Mouse (Mus musculus) embryonic facial prominence, embryonic 11.5 days (tissue): Measurements from ENCODE around the gene Xrn2. TPM values are rescaled to one million over a fixed set of nuclear protein-coding genes. Genes with fewer than 3 reads are reported as not detected.

ENCODE experiments used
- ATAC-seq: fragments of 200-750 bp; cut with Nextera tagmentation; replicated peaks from 2 replicates; pipeline ENCODE4 v1.8.0; 2017; ENCODE audit warnings: low read depth; ENCODE audit not compliant: insufficient number of reproducible peaks, low FRiP score, low TSS enrichment
- DNase-seq: peaks from one replicate; pipeline ENCODE4 v3.0.0-alpha.2; 2015; ENCODE audit warnings: low spot score
- H3K27ac ChIP-seq: fragments of 300-500 bp; sonication (generic); replicated peaks from 2 replicates; pipeline ENCODE4 v1.5.1; 2014; ENCODE audit warnings: mild to moderate bottlenecking, low read depth, low read length, control low read depth
- H3K27me3 ChIP-seq: fragments of 300-500 bp; sonication (generic); 2 replicates; pipeline ENCODE4 v1.6.1; 2014; ENCODE audit warnings: mild to moderate bottlenecking, low read length, moderate library complexity, mixed read lengths; ENCODE audit not compliant: control insufficient read depth, insufficient read depth
- H3K36me3 ChIP-seq: fragments of 300-500 bp; sonication (generic); replicated peaks from 2 replicates; pipeline ENCODE4 v1.6.1; 2014; ENCODE audit warnings: low read depth, mild to moderate bottlenecking, low read length, moderate library complexity, mixed read lengths; ENCODE audit not compliant: control insufficient read depth, insufficient read depth
- H3K4me1 ChIP-seq: fragments of 300-500 bp; sonication (generic); 2 replicates; pipeline ENCODE4 v1.6.1; 2014; ENCODE audit warnings: low read length, mixed read lengths; ENCODE audit not compliant: control insufficient read depth, insufficient read depth
- H3K4me2 ChIP-seq: fragments of 300-500 bp; sonication (generic); 2 replicates; pipeline ENCODE4 v1.6.1; 2014; ENCODE audit warnings: low read depth, mild to moderate bottlenecking, control low read depth, low read length, moderate library complexity
- H3K4me3 ChIP-seq: fragments of 300-500 bp; sonication (generic); 2 replicates; pipeline ENCODE4 v1.5.1; 2014; ENCODE audit warnings: low read depth, low read length, control low read depth
- H3K9ac ChIP-seq: fragments of 300-500 bp; sonication (generic); replicated peaks from 2 replicates; pipeline ENCODE4 v1.6.1; 2014; ENCODE audit warnings: mild to moderate bottlenecking, control low read depth, low read length
- H3K9me3 ChIP-seq: fragments of 300-500 bp; sonication (generic); replicated peaks from 2 replicates; pipeline ENCODE4 v1.6.1; 2016; ENCODE audit warnings: mild to moderate bottlenecking, low read length, inconsistent platforms, mixed read lengths; ENCODE audit not compliant: control insufficient read depth
- WGBS: fragments of 180-500 bp; shearing (Covaris S2); extraction: QIAGEN DNeasy Blood & Tissue Kit; methylation state at CpG from one replicate; pipeline ENCODE4 v1.1.7; 2014; 5-methylcytosine and 5-hydroxymethylcytosine counted together
- polyA plus RNA-seq: library from polyadenylated mRNA; unstranded; fragments of >200 nt; fragmentation: Nextera tagmentation; extraction: Ambion mirVana; gene quantifications from 2 replicates; pipeline ENCODE4 v1.2.1, GENCODE M21; 2014

Xrn2 gene
- polyA plus RNA-seq, 1 experiment from 2014 or later: 128 TPM

DNA sequence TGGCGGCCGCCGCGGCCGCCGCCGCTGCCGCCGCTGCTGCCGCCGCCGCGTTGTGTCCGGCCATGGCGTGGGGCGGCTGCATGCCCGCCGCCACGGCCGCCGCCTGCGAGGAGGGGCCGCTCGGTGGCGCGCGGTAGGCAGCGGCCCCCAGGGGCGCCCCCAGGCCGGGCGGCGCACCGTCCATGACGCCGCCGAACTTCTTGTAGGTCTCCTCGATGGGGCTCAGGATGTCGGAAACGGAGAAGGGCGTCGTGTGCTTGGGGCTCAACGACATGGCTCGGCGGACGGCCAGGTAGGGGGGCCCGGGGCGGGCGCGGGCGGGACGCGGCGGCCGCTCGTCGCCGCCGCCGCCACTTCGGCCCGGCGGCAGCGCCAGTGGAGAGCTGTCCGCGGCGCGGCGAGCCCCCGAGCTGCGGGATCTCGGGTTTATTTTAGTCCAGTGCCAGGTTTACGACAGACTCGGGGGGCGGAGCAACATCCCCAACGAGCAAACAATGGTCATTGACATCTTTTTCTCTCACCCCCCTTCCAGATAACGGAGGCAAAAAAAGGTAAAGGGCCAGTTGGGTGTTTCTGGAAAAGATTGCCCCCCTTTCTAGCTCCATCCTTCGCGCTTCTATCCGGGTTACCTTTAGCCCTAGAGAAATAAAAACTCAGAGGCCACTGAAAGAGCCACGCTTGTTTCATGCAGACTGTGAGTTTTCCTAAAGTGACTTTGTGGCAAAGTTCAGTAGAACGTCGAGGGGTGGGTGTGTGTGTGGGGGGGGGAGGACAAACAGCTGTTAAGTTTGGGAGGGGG is 72.5 kb downstream of the Xrn2 start, which contains the start of gene Nkx2-4:
Gene Nkx2-4 (minus strand): TSS at position 374 of the 799 bp plus-strand sequence.
- Histone ChIP-seq H3K9ac (peak within 1 kb of the TSS; percentile 13), H3K27ac (no peak within 1 kb of the TSS; the same call in 1 of the 2 replicates), H3K36me3 (no peaks in the 10 kb centered on the region), H3K9me3 (no peaks in the 10 kb centered on the region), H3K4me3 (peak within 1 kb of the TSS; percentile 23), H3K4me1 (peaks cover 8% of the 10 kb centered on the region), H3K27me3 (peaks cover 37% of the 10 kb centered on the region), H3K4me2 (peak within 1 kb of the TSS; percentile 39)
- peak; percentile 38 for DNase-seq
- WGBS: under 1% methylated on average over 67 of the region's 82 CpGs
- ATAC-seq: 0 out of 2 replicates have a peak, but pooled peaks have one; percentile 16

DNA sequence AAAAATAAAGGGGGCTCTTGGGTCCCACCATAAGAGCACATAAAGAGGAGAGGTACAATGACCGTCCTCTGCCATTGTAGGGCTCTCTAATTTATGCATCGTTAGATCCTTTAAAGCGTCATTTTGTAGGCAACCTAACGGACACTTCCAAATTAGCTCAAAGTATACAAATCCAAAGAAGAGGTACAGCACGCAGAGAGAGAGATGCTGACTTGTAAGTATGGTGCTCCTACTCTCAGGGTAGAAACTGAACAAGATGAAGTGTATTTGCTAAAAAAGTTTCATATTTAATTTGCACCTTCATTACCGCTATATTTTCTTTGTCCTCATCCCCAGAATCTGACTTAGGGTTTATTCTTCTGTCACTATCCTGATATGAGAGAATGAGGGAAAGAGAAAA is 73.1 kb downstream of the Xrn2 start:
- no peak overlapping the region for H3K4me3 ChIP-seq

GRCm38 (mm10) chr2:147086441-147086840 is 73.6 kb downstream of the Xrn2 start:
- H3K4me1 ChIP-seq: peaks cover 8% of the 10 kb centered on the region
- no peak for DNase-seq
- H3K4me2 ChIP-seq: no peak overlapping the region
- no peaks in the 10 kb centered on the region for H3K36me3 ChIP-seq
- H3K9ac ChIP-seq: no peak overlapping the region
- no peak overlapping the region for H3K4me3 ChIP-seq
- WGBS: 18% methylated on average over 5 of the region's 5 CpGs
- peaks cover 32% of the 10 kb centered on the region for H3K27me3 ChIP-seq
- H3K27ac ChIP-seq: no peak overlapping the region
- no peak for ATAC-seq
- H3K9me3 ChIP-seq: no peaks in the 10 kb centered on the region

More for the DNA sequence above, 73.1 kb downstream of the Xrn2 start:
- peaks cover 37% of the 10 kb centered on the region for H3K27me3 ChIP-seq
- H3K4me2 ChIP-seq: no peak overlapping the region
- WGBS: 5% methylated on average over 6 of the region's 6 CpGs
- no peaks in the 10 kb centered on the region for H3K9me3 ChIP-seq
- peaks cover 8% of the 10 kb centered on the region for H3K4me1 ChIP-seq
- DNase-seq (no peak), ATAC-seq (no peak)
- no peak overlapping the region for H3K27ac ChIP-seq
- H3K9ac ChIP-seq: no peak overlapping the region
- no peaks in the 10 kb centered on the region for H3K36me3 ChIP-seq

- Histone ChIP-seq H3K27ac (no peak overlapping the region), H3K4me1 (no peaks in the 10 kb centered on the region), H3K9me3 (no peaks in the 10 kb centered on the region), H3K4me3 (no peak overlapping the region), H3K36me3 (no peaks in the 10 kb centered on the region), H3K27me3 (no peaks in the 10 kb centered on the region), H3K4me2 (no peak overlapping the region), H3K9ac (no peak overlapping the region)
- 97% methylated on average over 1 of the region's 1 CpGs for WGBS
- DNase-seq (no peak), ATAC-seq (no peak)
Measured at GRCm38 (mm10) chr2:147119736-147120135, 106.9 kb downstream of the Xrn2 start.

- Histone ChIP-seq H3K4me2 (no peak overlapping the region), H3K36me3 (no peaks in the 10 kb centered on the region), H3K4me1 (no peaks in the 10 kb centered on the region), H3K9ac (no peak overlapping the region), H3K9me3 (no peaks in the 10 kb centered on the region), H3K27ac (no peak overlapping the region), H3K4me3 (no peak overlapping the region), H3K27me3 (no peaks in the 10 kb centered on the region)
- 81% methylated on average over 6 of the region's 6 CpGs for WGBS
- ATAC-seq: no peak
- no peak for DNase-seq
Measured at GRCm38 (mm10) chr2:147127366-147127765, 114.6 kb downstream of the Xrn2 start.

Other genes starting within 250 kb of the Xrn2 start
- 32.5 and 37.4 TPM in 2 replicates for gene Kiz, start 157.1 kb upstream of the Xrn2 start, polyA plus RNA-seq
- gene Nkx2-4, start 72.4 kb downstream of the Xrn2 start, polyA plus RNA-seq: 0.56 and 1.0 TPM in 2 replicates
- gene Nkx2-2, start 181.2 kb downstream of the Xrn2 start, polyA plus RNA-seq: 2.8 and 4.2 TPM in 2 replicates